Mouse (Mus musculus) liver, embryonic 16.5 days (tissue): ENCODE results near the gene Vangl1. TPM values are rescaled to one million over a fixed set of nuclear protein-coding genes. Genes with fewer than 3 reads are reported as not detected.
A peak's percentile ranks its signal among the peaks of the same experiment; 100 is the strongest.

ENCODE experiments used
- ATAC-seq: fragments of 200-750 bp; cut with Nextera tagmentation; 2 replicates; pipeline ENCODE4 v1.8.0; 2017; ENCODE audit warnings: low read depth, mild to moderate bottlenecking, moderate number of reproducible peaks, moderate library complexity
- H3K27ac ChIP-seq: fragments of 300-500 bp; sonication (generic); 2 replicates; pipeline ENCODE4 v1.5.1; 2014; ENCODE audit warnings: mild to moderate bottlenecking, low read length
- H3K27me3 ChIP-seq: fragments of 300-500 bp; sonication (generic); 2 replicates; pipeline ENCODE4 v1.6.1; 2014; ENCODE audit warnings: low read depth, low read length, mixed read lengths; ENCODE audit not compliant: control insufficient read depth, insufficient read depth
- H3K36me3 ChIP-seq: fragments of 300-500 bp; sonication (generic); 2 replicates; pipeline ENCODE4 v1.6.1; 2014; ENCODE audit warnings: mild to moderate bottlenecking; ENCODE audit not compliant: control insufficient read depth, insufficient read depth
- H3K4me1 ChIP-seq: fragments of 300-500 bp; sonication (generic); 2 replicates; pipeline ENCODE4 v1.6.1; 2014; ENCODE audit warnings: low read depth, low read length, mixed read lengths; ENCODE audit not compliant: control insufficient read depth
- H3K4me2 ChIP-seq: fragments of 300-500 bp; sonication (generic); 2 replicates; pipeline ENCODE4 v1.6.1; 2014; ENCODE audit warnings: low read depth, low read length, mixed read lengths
- H3K4me3 ChIP-seq: fragments of 300-500 bp; sonication (generic); 2 replicates; pipeline ENCODE4 v1.5.1; 2014; ENCODE audit warnings: low read depth, mild to moderate bottlenecking, low read length
- H3K9ac ChIP-seq: fragments of 300-500 bp; sonication (generic); 2 replicates; pipeline ENCODE4 v1.6.1; 2014; ENCODE audit warnings: low read depth, low read length
- H3K9me3 ChIP-seq: fragments of 300-500 bp; sonication (generic); replicated peaks from 2 replicates; pipeline ENCODE4 v1.6.1; 2016; ENCODE audit warnings: low read length; ENCODE audit not compliant: control insufficient read depth
- WGBS: fragments of 180-500 bp; shearing (Covaris S2); extraction: QIAGEN DNeasy Blood & Tissue Kit; methylation state at CpG from one replicate; pipeline ENCODE4 v1.1.7; 2014; ENCODE audit not compliant: insufficient replicate concordance; 5-methylcytosine and 5-hydroxymethylcytosine counted together
- polyA plus RNA-seq: library from polyadenylated mRNA; unstranded; fragments of >200 nt; fragmentation: Nextera tagmentation; extraction: Ambion mirVana; gene quantifications from 2 replicates; pipeline ENCODE4 v1.2.1, GENCODE M21; 2015

Gene Vangl1
- 54.6 and 59.3 TPM in 2 replicates for polyA plus RNA-seq

DNA sequence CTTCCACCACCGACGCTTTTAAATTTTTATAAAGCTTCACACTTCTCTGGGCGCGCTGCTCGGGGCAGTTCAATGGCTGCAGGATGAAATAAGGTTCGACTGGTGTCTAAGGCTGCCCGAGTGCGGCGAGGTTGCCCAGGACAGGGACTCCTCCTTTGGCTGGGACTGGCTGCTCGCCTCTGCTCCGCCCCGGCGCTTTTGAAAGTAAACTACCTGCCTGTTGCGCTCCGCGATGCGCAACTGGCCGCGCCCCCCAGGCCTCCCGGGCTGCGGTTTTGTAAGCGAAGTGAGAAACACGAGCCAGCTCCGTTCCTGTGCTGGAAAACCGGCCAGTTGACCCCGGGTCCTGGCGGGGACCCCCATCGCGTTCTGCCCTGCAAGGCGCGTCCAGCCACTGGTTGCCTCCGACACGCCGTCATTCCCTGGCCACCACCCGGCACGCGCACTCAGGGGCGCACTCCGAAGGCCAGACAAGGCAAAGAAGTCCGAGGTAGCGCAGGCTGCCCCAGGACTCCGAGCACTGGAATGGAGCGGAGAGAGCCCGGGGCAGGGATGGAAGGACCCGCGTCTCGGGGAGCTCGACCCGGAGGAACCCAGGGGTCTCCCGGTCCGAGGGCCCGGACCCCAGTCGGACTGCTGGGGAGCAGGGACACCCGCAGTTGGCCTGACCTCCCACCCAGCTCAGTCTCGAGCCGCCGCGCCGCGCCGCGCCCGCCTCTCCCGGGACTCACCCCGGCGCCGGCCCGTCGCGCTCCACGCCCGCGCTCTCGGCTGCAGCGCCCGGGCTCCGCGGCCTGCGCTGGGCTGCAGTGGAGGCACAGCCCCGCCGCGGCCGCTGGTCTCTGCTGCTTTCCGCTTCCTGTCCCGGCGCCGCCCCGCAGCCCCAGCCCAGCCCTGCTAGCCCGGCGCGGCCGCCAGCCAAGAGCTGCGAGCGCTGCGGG, at the start of gene Vangl1:
TSS of gene Vangl1 (minus strand) at position 913 of the 941 bp plus-strand sequence.
- Histone ChIP-seq H3K9me3 (no peaks in the 10 kb centered on the region), H3K27ac (peak within 1 kb of the TSS; percentile 22; the same call in 1 of the 2 replicates), H3K4me1 (no peaks in the 10 kb centered on the region), H3K9ac (peak within 1 kb of the TSS; percentile 58), H3K36me3 (no peaks in the 10 kb centered on the region), H3K4me2 (peak within 1 kb of the TSS; percentile 73), H3K4me3 (peak within 1 kb of the TSS; percentile 60), H3K27me3 (peaks cover 59% of the 10 kb centered on the region)
- under 1% methylated on average over 62 of the region's 95 CpGs for WGBS
- ATAC-seq = peak; percentile 82

DNA sequence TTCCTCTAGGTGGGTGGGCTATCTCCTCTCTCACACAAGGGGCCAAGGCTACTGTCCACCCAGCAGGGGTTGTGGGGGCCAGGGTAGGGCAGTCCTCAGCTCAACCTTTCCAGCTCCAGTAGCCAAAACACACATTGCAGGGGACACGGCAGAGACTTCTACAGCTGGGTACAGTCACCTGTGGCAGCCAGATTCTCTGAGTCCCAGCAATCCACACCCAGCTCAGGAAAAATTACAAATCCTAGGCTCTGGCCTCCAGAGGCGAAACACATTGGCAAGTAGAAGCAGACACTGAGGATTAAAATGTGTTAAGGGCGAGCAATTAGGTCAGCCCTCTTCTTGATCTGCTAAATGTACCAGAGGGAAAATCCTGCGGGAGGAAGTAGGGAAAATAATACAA, 49.1 kb upstream of the Vangl1 start:
- Histone ChIP-seq H3K9ac (no peak overlapping the region), H3K27ac (no peak overlapping the region), H3K4me2 (no peak overlapping the region), H3K4me3 (no peak overlapping the region), H3K36me3 (no peaks in the 10 kb centered on the region), H3K9me3 (no peaks in the 10 kb centered on the region), H3K4me1 (no peaks in the 10 kb centered on the region), H3K27me3 (no peaks in the 10 kb centered on the region)
- no peak for ATAC-seq
- 37% methylated on average over 4 of the region's 4 CpGs for WGBS

DNA sequence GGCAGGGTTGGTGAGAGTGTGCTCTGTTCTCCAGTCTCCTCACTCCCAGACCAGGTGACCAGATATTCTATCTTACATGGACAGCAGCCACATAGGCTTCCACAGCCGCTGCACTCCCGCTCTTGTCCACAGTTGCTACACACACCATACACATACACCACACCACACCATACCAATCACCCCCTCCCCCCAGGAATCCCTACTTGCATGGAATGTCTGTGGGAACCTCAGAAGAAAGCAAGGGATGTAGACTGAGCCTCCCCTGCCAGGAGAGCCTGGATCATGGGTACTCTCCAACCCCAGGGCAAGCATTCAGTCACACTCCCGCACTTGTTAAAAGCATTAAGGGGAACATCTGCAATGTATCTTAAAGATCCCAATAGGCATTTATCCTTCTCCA, 48.4 kb upstream of the Vangl1 start:
- Histone ChIP-seq H3K4me2 (no peak overlapping the region), H3K4me3 (no peak overlapping the region), H3K9ac (no peak overlapping the region), H3K9me3 (no peaks in the 10 kb centered on the region), H3K4me1 (no peaks in the 10 kb centered on the region), H3K27me3 (no peaks in the 10 kb centered on the region), H3K36me3 (no peaks in the 10 kb centered on the region), H3K27ac (no peak overlapping the region)
- WGBS = 64% methylated on average over 3 of the region's 3 CpGs
- no peak for ATAC-seq

DNA sequence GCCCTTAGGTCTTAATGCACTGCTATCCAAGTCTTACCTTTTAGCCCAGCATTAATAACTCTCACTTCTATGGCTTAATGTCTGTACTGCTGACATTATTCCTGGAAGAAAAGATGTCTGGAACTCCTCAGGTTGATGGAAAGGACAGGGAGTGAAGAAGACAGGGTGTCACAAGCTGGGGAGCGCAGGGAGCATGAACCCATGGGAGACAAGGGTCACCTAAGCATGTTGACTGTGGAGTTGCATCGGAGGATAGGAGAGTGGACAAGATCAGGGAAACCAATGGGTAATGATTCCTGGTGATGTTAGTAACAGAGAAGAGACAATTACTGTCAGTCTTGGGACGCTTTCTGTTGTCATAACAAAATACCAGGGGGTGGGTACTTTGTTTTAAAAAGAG, 46.4 kb upstream of the Vangl1 start:
- no peaks in the 10 kb centered on the region for H3K4me1 ChIP-seq
- H3K27ac ChIP-seq = no peak overlapping the region
- WGBS = 52% methylated on average over 3 of the region's 3 CpGs
- no peaks in the 10 kb centered on the region for H3K27me3 ChIP-seq
- no peaks in the 10 kb centered on the region for H3K36me3 ChIP-seq
- no peak overlapping the region for H3K4me2 ChIP-seq
- no peak overlapping the region for H3K9ac ChIP-seq
- no peak for ATAC-seq
- no peak overlapping the region for H3K4me3 ChIP-seq
- H3K9me3 ChIP-seq = no peaks in the 10 kb centered on the region

DNA sequence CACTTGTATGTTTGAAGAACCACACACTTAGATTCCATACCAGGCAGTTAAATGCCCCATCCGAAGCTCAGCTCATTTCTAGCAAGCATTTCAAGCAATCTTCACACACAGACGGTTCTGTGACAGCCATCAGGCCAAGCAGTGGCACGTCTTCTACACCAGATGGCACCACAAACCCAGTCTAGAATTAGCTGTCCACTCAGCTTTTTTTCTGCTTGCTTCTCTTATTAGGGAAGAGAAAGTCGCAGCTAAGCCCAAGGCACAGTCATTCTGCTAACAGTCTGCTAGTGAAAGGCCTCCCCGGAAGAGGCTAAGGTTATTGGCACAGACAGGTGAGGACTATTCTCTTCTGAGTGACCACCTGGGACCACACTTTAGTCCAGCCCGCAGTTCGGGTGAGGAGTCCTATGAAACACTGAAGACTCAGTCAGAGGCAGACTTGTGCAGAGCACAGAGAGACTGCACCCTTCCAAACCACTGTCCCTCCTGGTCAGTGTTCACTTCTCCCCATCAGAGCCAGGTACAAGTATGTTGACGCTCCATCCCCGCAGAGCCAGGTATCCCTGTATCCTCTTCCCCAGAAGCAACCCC, 45.0 kb upstream of the Vangl1 start:
- no peaks in the 10 kb centered on the region for H3K9me3 ChIP-seq
- no peak overlapping the region for H3K4me3 ChIP-seq
- no peak for ATAC-seq
- 43% methylated on average over 9 of the region's 9 CpGs for WGBS
- no peaks in the 10 kb centered on the region for H3K36me3 ChIP-seq
- no peaks in the 10 kb centered on the region for H3K4me1 ChIP-seq
- H3K27ac ChIP-seq = no peak overlapping the region
- H3K27me3 ChIP-seq = no peaks in the 10 kb centered on the region
- no peak overlapping the region for H3K9ac ChIP-seq
- H3K4me2 ChIP-seq = no peak overlapping the region

DNA sequence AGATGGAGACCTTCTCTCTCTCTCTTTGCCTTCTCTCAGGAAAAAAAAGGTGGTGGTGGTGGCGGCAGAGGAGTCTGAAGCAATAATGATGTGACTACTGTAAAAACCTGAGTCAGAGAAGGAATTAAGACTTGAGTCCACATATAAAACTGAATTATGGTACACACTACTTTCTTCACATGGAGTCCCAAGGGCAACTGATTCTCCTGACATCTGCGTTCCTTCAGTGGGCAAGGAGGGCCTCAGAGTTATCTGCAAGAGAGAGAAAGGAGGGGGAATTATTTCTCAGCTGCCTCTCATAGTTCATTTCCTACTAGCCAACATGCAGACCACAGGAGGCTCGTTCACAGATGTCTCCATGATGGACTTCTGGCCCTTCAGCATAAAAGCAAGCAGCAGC, 40.1 kb upstream of the Vangl1 start:
- Histone ChIP-seq H3K4me2 (no peak overlapping the region), H3K9ac (no peak overlapping the region)
- WGBS = 63% methylated on average over 3 of the region's 3 CpGs

DNA sequence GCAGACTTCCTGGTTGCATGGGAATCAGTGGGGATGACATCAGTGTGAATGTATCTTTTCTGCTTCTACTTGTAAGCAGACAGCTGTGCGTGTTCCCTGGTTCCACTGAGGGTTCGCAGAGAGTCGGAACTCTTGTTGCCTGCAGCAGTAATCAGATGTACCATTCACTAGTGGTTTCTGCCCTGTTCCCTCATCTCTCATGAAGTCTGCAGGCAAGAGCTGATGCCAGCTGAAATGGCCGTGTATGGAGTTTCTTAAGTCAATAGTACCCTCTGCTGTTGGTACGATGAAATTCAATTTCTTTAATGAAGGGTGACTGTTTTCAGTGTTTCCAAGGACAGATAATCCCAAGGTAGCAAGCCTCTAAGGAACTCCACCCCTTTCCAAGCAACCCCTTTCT, 38.4 kb upstream of the Vangl1 start:
- H3K36me3 ChIP-seq = no peaks in the 10 kb centered on the region
- H3K27me3 ChIP-seq = no peaks in the 10 kb centered on the region
- 49% methylated on average over 5 of the region's 5 CpGs for WGBS
- H3K4me2 ChIP-seq = no peak overlapping the region
- no peak overlapping the region for H3K9ac ChIP-seq
- no peak for ATAC-seq
- no peaks in the 10 kb centered on the region for H3K9me3 ChIP-seq
- no peaks in the 10 kb centered on the region for H3K4me1 ChIP-seq
- no peak overlapping the region for H3K4me3 ChIP-seq
- no peak overlapping the region for H3K27ac ChIP-seq

More for the DNA sequence above, 40.1 kb upstream of the Vangl1 start:
- H3K4me3 ChIP-seq = no peak overlapping the region
- no peaks in the 10 kb centered on the region for H3K9me3 ChIP-seq
- no peaks in the 10 kb centered on the region for H3K4me1 ChIP-seq
- no peak for ATAC-seq
- no peaks in the 10 kb centered on the region for H3K36me3 ChIP-seq
- H3K27ac ChIP-seq = no peak overlapping the region
- H3K27me3 ChIP-seq = no peaks in the 10 kb centered on the region

DNA sequence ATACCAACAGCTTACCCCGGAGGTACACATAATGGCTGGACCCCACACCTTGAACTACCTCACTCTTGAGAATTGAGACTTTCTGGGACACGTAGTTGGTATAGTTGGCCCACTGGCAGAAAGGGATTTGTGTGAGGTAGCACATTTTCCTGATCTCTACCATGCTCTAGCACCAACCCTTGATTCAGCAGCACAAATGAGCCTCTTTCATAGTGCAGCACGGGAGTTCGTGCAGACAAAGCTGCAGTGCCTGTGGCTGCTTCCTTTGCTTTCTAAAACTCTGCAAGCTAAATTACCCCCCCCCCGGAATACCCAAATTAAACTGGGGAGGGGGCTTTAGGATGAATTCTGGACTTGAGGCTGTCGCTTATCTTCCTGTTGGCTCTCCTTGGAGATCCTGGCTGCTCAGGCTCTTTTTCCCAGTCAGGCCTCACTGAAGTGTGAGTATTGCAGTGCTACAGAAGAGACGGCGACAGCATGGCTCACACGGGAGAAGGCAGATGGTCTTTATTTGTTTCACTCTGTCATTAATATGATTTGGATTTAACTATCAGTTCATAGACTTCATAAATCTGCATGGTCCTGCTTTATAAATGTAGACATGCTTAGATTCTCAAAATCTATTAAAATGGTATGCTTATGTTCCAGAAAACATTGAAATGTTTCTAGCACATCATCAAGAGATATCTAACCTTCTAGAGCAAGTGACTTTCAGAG, 27.1 kb upstream of the Vangl1 start:
- Histone ChIP-seq H3K4me3 (no peak overlapping the region), H3K9ac (no peak overlapping the region)
- WGBS = 74% methylated on average over 9 of the region's 9 CpGs

More for the DNA sequence above, 27.1 kb upstream of the Vangl1 start:
- Histone ChIP-seq H3K27me3 (no peaks in the 10 kb centered on the region), H3K36me3 (no peaks in the 10 kb centered on the region), H3K4me1 (no peaks in the 10 kb centered on the region), H3K4me2 (no peak overlapping the region), H3K9me3 (no peaks in the 10 kb centered on the region), H3K27ac (no peak overlapping the region)
- no peak for ATAC-seq
